Mouse (Mus musculus): ENCODE measurements around the gene Dctn2. TPM values are rescaled to one million over a fixed set of nuclear protein-coding genes. Genes with fewer than 3 reads are reported as not detected.

Dctn2 gene
- polyA plus RNA-seq, 1 experiment from 2014 or later = 295 TPM

DNA sequence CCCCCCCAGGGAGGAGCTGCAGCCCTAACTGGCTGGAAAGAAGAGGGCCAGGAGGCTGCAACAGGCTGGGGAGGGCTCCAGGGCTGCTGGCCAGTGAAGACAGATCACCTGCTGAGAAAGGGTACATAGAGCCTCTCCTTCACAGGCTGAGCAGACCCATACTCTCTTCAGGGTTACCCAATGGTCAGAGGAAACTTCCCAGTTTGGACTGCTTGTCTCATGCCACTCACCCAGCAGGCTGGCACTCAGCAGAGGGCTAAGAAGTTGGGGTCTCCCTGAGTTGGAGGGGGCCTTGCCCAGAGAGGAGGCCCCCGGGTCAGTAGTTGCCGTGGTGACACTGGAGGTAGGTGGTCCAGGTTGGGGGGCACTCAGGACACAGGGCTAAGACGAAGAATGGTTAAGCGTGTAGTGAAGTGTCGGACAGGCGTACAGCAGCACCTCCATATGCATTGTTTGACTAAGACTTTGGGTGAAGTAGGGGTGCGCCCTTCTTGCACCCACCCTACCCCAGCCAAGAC lies 18.0 kb downstream of the Dctn2 start:
- Histone ChIP-seq H3K4me3 (replicated peaks; ENCODE audit: low read depth, low read length) (no peak overlapping the region), H3K9me3 (ENCODE audit: control insufficient read depth, low read length) (no peaks in the 10 kb centered on the region), H3K27me3 (ENCODE audit: control insufficient read depth, insufficient read depth, low read length) (no peaks in the 10 kb centered on the region), H3K4me2 (ENCODE audit: low read length) (no peak overlapping the region), H3K9ac (replicated peaks; ENCODE audit: low read length) (no peak overlapping the region), H3K27ac (replicated peaks; ENCODE audit: low read depth, low read length) (peak overlapping the region; percentile 32; the same call in 1 of the 2 replicates), H3K36me3 (ENCODE audit: control insufficient read depth, insufficient read depth, low read length) (peaks cover 79% of the 10 kb centered on the region), H3K4me1 (ENCODE audit: control insufficient read depth, insufficient read depth, low read length) (peaks cover 24% of the 10 kb centered on the region)
- 87% methylated on average over 7 of the region's 7 CpGs for WGBS
- ATAC-seq (ENCODE audit: low FRiP score, low TSS enrichment) (no peak), DNase-seq (no peak)

GRCm38 (mm10) chr10:127284724-127285500 lies 18.7 kb downstream of the Dctn2 start:
- Histone ChIP-seq H3K4me1 (ENCODE audit: control insufficient read depth, insufficient read depth, low read length) (peaks cover 31% of the 10 kb centered on the region), H3K27ac (replicated peaks; ENCODE audit: low read depth, low read length) (no peak overlapping the region)
- no peak for DNase-seq

DNA sequence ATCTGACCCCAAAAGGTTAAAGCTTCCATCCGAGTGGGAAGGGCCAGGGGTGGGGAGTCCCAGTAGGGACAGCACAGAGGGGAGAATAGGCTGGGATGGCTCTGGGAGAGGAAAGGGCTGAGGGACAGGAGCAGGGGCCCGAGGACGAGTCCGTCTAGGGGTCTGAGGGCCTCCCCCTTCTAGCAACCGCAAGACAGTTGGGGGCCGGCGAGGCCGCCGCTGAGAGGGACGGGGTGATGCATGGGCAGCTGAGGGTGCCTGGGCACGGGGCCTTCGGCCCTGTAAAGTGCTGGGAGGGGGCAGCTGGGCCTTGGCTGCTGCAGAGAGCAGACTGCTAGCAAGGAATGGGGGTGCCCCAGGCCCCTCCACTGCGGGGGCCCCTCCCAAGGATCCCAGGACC lies 19.5 kb downstream of the Dctn2 start:
- Histone ChIP-seq H3K27ac (replicated peaks; ENCODE audit: low read depth, low read length) (0 out of 2 replicates have a peak overlapping the region, but pooled peaks have one; percentile 2), H3K4me2 (ENCODE audit: low read length) (no peak overlapping the region), H3K9ac (replicated peaks; ENCODE audit: low read length) (peak overlapping the region; percentile 12; the same call in 1 of the 2 replicates), H3K4me1 (ENCODE audit: control insufficient read depth, insufficient read depth, low read length) (peaks cover 33% of the 10 kb centered on the region), H3K27me3 (ENCODE audit: control insufficient read depth, insufficient read depth, low read length) (no peaks in the 10 kb centered on the region), H3K9me3 (ENCODE audit: control insufficient read depth, low read length) (no peaks in the 10 kb centered on the region), H3K4me3 (replicated peaks; ENCODE audit: low read depth, low read length) (no peak overlapping the region), H3K36me3 (ENCODE audit: control insufficient read depth, insufficient read depth, low read length) (peaks cover 64% of the 10 kb centered on the region)
- ATAC-seq (ENCODE audit: low FRiP score, low TSS enrichment) (no peak), DNase-seq (no peak)
- WGBS = 60% methylated on average over 13 of the region's 13 CpGs

More at GRCm38 (mm10) chr10:127284724-127285500, 18.7 kb downstream of the Dctn2 start:
- no peak for ATAC-seq (ENCODE audit: low FRiP score, low TSS enrichment)
- WGBS = 69% methylated on average over 11 of the region's 11 CpGs
- Histone ChIP-seq H3K4me2 (ENCODE audit: low read length) (no peak overlapping the region), H3K36me3 (ENCODE audit: control insufficient read depth, insufficient read depth, low read length) (peaks cover 71% of the 10 kb centered on the region), H3K9me3 (ENCODE audit: control insufficient read depth, low read length) (no peaks in the 10 kb centered on the region), H3K4me3 (replicated peaks; ENCODE audit: low read depth, low read length) (no peak overlapping the region), H3K27me3 (ENCODE audit: control insufficient read depth, insufficient read depth, low read length) (no peaks in the 10 kb centered on the region), H3K9ac (replicated peaks; ENCODE audit: low read length) (0 out of 2 replicates have a peak overlapping the region, but pooled peaks have one; percentile 12)

GRCm38 (mm10) chr10:127286194-127286593 lies 20.0 kb downstream of the Dctn2 start:
- peak overlapping the region; percentile 61; the same call in 1 of the 2 replicates for H3K4me2 ChIP-seq (ENCODE audit: low read length)
- 67% methylated on average over 7 of the region's 7 CpGs for WGBS
- DNase-seq (no peak), ATAC-seq (ENCODE audit: low FRiP score, low TSS enrichment) (no peak)
- H3K36me3 ChIP-seq (ENCODE audit: control insufficient read depth, insufficient read depth, low read length) = peaks cover 58% of the 10 kb centered on the region
- no peak overlapping the region; the same call in 1 of the 2 replicates for H3K9ac ChIP-seq (replicated peaks; ENCODE audit: low read length)
- no peaks in the 10 kb centered on the region for H3K27me3 ChIP-seq (ENCODE audit: control insufficient read depth, insufficient read depth, low read length)
- no peaks in the 10 kb centered on the region for H3K9me3 ChIP-seq (ENCODE audit: control insufficient read depth, low read length)
- H3K27ac ChIP-seq (replicated peaks; ENCODE audit: low read depth, low read length) = 0 out of 2 replicates have a peak overlapping the region, but pooled peaks have one; percentile 2
- H3K4me1 ChIP-seq (ENCODE audit: control insufficient read depth, insufficient read depth, low read length) = peaks cover 33% of the 10 kb centered on the region
- 0 out of 2 replicates have a peak overlapping the region, but pooled peaks have one; percentile 60 for H3K4me3 ChIP-seq (replicated peaks; ENCODE audit: low read depth, low read length)

DNA sequence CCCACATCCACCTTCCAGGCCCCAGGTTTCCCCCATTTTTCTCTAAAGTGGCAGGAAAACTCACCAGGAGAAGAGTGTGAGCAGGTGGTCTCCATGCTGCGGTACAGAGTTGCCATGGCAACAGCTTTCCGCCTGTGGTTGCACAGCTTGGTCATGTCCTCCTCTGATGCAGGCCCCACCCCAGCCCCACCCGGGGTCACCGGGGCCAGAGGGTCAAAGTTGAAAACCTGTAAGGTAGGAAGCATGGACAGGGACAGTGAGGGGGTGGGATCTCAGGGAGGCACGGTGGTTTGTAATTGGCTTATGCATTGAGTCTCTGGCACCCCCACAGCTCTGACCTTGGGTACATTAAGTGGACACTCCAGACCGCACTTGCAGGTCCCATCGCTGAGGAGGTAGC lies 20.6 kb downstream of the Dctn2 start:
- Histone ChIP-seq H3K27me3 (ENCODE audit: control insufficient read depth, insufficient read depth, low read length) (no peaks in the 10 kb centered on the region), H3K4me2 (ENCODE audit: low read length) (peak overlapping the region; percentile 61), H3K9me3 (ENCODE audit: control insufficient read depth, low read length) (no peaks in the 10 kb centered on the region), H3K4me3 (replicated peaks; ENCODE audit: low read depth, low read length) (peak overlapping the region; percentile 60), H3K4me1 (ENCODE audit: control insufficient read depth, insufficient read depth, low read length) (peaks cover 37% of the 10 kb centered on the region), H3K9ac (replicated peaks; ENCODE audit: low read length) (no peak overlapping the region; the same call in 1 of the 2 replicates), H3K36me3 (ENCODE audit: control insufficient read depth, insufficient read depth, low read length) (peaks cover 53% of the 10 kb centered on the region), H3K27ac (replicated peaks; ENCODE audit: low read depth, low read length) (no peak overlapping the region)
- WGBS = 44% methylated on average over 7 of the region's 7 CpGs
- ATAC-seq (ENCODE audit: low FRiP score, low TSS enrichment) (no peak), DNase-seq (peak; percentile 52)

DNA sequence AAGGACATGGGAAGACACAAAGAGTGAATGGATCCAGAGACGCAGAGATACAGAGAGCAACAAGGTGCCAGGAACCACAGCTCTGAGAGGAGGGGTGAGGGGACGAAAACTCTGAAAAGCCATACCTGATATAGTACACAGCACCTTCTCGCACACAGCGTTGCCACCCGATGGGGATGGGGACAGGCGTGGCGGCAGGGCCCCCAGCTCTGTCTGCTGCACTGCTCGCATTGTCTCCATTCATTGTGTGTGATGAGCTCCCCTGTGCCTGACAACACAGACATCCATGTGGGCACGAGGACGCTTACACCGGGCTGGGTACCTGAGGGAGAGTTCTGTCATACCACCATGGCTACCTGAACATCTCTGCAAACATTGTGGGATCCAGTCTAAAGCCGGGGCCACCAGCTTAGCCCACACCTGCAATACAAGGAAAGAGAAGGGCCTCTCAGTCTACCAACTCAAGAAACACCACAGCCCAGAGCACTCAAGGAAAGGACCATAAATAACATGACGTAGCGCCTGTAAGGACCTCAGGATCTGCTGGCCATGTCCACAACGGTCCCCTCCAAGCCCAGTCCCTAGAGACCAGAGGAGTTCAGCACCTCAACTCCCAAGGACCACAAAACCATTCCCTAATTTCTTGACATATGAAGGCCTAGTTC lies 21.2 kb downstream of the Dctn2 start:
- Histone ChIP-seq H3K27ac (replicated peaks; ENCODE audit: low read depth, low read length) (peak overlapping the region; percentile 95; the same call in 1 of the 2 replicates), H3K27me3 (ENCODE audit: control insufficient read depth, insufficient read depth, low read length) (no peaks in the 10 kb centered on the region), H3K9ac (replicated peaks; ENCODE audit: low read length) (peak overlapping the region; percentile 78), H3K4me3 (replicated peaks; ENCODE audit: low read depth, low read length) (peak overlapping the region; percentile 60), H3K9me3 (ENCODE audit: control insufficient read depth, low read length) (no peaks in the 10 kb centered on the region), H3K4me2 (ENCODE audit: low read length) (peak overlapping the region; percentile 61), H3K36me3 (ENCODE audit: control insufficient read depth, insufficient read depth, low read length) (peaks cover 46% of the 10 kb centered on the region), H3K4me1 (ENCODE audit: control insufficient read depth, insufficient read depth, low read length) (peaks cover 43% of the 10 kb centered on the region)
- WGBS = 71% methylated on average over 15 of the region's 15 CpGs
- DNase-seq (no peak), ATAC-seq (ENCODE audit: low FRiP score, low TSS enrichment) (no peak)

- H3K4me1 ChIP-seq (ENCODE audit: control insufficient read depth, insufficient read depth, low read length) = peaks cover 43% of the 10 kb centered on the region
- ATAC-seq (ENCODE audit: low FRiP score, low TSS enrichment) (no peak), DNase-seq (no peak)
- peak overlapping the region; percentile 60 for H3K4me3 ChIP-seq (replicated peaks; ENCODE audit: low read depth, low read length)
- peaks cover 43% of the 10 kb centered on the region for H3K36me3 ChIP-seq (ENCODE audit: control insufficient read depth, insufficient read depth, low read length)
- peak overlapping the region; percentile 95 for H3K27ac ChIP-seq (replicated peaks; ENCODE audit: low read depth, low read length)
- H3K27me3 ChIP-seq (ENCODE audit: control insufficient read depth, insufficient read depth, low read length) = no peaks in the 10 kb centered on the region
- peak overlapping the region; percentile 61 for H3K4me2 ChIP-seq (ENCODE audit: low read length)
- H3K9me3 ChIP-seq (ENCODE audit: control insufficient read depth, low read length) = no peaks in the 10 kb centered on the region
- WGBS = 0% methylated on average over 3 of the region's 3 CpGs
- peak overlapping the region; percentile 78 for H3K9ac ChIP-seq (replicated peaks; ENCODE audit: low read length)
Measured at GRCm38 (mm10) chr10:127287936-127288293, 21.7 kb downstream of the Dctn2 start.

- DNase-seq (peak; percentile 66), ATAC-seq (ENCODE audit: low FRiP score, low TSS enrichment) (peak; percentile 12; the same call in 1 of the 2 replicates)
- WGBS = under 1% methylated on average over 27 of the region's 28 CpGs
Measured at GRCm38 (mm10) chr10:127288328-127288799, 22.2 kb downstream of the Dctn2 start.

More at GRCm38 (mm10) chr10:127288328-127288799, 22.2 kb downstream of the Dctn2 start:
- Histone ChIP-seq H3K4me2 (ENCODE audit: low read length) (peak overlapping the region; percentile 61), H3K36me3 (ENCODE audit: control insufficient read depth, insufficient read depth, low read length) (peaks cover 42% of the 10 kb centered on the region), H3K9me3 (ENCODE audit: control insufficient read depth, low read length) (no peaks in the 10 kb centered on the region), H3K9ac (replicated peaks; ENCODE audit: low read length) (peak overlapping the region; percentile 78), H3K4me1 (ENCODE audit: control insufficient read depth, insufficient read depth, low read length) (peaks cover 43% of the 10 kb centered on the region), H3K27ac (replicated peaks; ENCODE audit: low read depth, low read length) (peak overlapping the region; percentile 95), H3K27me3 (ENCODE audit: control insufficient read depth, insufficient read depth, low read length) (no peaks in the 10 kb centered on the region), H3K4me3 (replicated peaks; ENCODE audit: low read depth, low read length) (peak overlapping the region; percentile 60)
